Mouse (Mus musculus) ZHBTc4 (cell line): ENCODE data around the gene Epm2a.

Experiments used
- DNase-seq: peaks from one replicate; pipeline ENCODE4 v3.0.0-alpha.2; 2011; ENCODE audit warnings: low read depth, low spot score

Gene Epm2a

DNA sequence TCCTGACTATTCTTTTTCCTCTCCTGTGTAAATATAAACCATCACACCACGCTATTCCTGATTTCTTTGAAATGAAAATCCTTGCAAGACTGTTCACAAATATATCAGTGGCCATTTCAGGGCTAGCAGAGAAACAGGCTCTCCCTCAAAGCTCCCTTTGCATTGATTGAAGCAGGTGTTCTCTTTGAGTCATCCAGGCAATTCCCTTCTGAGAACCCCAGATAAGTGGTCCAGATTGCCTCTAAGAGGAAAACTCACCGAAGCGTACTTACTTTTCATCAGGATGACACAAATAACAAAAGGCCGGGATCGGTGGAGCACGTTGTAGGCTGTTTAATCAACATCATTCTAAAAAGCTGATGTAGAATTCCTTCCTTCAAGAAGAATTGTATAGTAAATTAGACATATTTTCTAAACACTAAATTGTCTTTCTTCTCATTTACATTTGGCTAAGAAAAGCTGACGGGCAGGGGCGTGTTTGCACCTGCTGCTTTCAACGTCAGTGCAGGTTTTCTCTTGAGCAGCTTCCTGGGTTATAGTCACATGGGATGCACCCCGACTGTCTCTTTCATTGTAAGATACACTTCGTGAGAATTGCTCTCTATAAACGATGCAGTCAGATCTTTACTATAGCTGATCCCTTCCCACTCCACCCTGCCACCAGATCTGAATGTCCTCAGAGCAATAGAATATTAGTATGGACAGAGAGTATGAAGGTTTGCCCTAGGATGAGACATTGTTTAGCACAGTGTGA, 86.0 kb downstream of the Epm2a start:
- DNase-seq = no peak

DNA sequence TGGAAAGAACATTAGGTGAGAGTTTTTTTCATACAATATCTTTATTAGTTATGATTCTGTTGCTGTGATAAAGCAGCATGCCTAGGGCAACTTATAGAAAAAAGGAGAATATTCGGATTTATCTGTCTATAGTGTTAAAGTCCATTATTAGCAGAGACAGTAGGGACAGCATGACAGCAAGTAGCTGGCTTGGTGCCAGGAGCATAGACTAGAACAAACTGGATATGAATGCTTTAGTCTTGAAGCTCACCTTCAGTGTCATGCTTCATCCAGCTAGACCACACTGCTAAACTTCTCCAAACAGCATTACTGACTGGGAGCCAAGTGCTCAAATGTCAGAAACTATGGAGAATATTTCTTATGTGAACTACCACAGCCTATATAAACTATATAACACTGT, 93.8 kb downstream of the Epm2a start:
- DNase-seq = no peak

DNA sequence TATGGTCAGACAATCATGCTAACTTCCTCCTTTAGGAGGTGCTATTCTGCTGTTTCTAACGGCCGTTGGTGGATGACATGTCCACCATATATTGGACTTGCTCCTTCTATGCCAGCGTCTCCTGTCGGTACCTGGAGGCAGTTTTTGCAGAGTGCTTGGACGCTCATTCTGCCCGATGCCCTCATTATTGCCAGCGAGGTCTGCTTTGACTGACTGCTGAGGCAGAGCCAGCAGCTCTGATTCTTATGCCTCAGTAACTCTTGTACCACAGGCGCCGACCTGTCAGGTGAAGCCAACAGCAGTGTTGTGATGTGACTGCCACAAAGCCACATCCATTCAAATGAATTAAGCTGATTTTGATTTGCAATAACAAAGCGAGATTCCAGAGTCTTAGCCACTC, 95.3 kb downstream of the Epm2a start:
- DNase-seq = no peak

DNA sequence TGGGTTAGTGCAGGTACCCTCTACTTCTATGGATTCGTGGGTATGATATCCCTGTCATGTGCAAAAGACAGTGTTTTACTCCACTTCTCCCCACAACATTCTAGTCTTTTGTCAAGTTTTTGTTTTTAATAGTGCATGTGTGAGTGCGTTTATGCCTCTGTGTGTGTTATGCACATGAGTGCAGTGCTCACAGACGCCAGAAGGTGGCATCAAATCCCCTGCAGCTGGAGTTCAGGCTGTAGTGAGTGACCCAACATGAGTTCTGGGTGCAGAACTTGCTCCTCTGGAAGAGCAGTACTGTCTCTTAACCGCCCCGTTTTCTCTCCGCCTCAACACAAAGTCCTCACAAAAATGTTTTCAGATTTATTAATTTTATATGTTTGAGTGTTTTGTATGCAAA, 96.1 kb downstream of the Epm2a start:
- peak; percentile 50 for DNase-seq

DNA sequence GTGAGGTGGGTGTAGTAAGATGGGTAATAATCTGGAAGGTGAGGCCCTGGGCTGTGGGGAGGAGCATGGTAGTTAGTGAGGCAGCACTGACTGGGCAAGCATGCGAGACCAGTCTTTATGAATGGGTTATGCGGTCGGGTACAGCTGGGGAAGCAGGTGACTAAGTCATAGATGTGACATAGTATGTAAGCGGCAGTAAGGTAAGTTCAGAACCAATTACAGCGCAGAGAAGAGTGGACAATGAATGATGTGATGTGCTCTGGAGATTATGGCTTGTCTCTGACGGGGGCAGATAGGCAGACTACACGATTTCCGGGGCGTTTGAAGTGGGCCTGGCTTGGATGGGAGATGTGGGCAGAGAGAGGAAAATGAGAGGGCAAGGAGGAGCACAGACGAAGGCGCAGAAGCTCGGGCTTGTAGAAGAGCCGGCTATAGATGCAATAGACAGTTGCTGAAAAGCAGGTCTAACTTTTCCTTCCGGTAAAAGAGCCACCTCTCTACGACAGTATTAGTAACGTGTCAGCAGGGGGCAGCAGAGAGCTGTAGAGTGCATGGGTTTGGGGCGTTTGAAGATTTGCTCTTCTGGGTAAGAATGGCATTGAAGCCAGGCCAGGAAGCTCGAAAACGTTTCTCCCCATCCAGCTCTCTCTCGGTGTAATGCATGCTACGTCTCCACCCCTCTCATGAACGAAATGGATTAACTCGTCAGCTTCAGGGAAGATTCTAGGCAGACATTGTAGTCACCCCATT, 106.5 kb downstream of the Epm2a start:
- peak; percentile 90 for DNase-seq

DNA sequence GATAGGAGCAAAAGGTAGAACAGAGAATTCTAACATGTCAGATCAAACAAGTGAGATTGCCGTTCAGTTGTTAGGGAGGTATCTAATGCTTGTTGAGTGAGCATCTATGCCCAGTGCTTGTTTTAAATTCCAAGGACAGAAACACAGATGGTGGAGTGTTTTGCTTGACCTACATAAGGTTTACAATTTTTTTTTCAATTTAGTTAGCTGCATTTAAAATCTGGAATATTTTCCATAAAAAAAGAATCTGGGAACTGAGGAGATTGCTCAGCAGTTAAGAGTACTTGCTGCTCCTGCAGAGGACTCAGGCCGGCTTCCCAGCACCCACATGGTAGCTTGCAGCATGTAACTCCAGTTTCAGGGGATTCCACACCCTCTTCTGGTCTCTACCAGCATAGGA, 109.3 kb downstream of the Epm2a start:
- no peak for DNase-seq

DNA sequence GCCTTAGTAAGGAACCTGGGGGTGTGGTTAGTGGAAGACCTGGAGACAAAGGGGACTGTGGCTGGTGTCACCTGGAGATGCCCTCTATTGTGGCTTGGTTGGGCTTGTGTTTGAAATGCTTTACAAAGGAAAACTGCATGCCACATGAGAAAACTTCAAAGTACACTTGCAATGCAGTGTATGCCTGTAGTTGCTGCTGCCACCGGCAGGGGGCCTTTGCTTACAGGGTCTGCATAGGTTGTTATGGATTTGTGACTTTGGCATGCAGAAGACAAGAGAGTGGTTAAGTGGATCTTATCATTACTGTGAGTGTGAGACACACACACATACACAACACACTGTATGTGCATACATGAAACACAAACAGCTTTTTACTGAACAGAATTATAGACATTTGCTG, 114.2 kb downstream of the Epm2a start:
- peak; percentile 67 for DNase-seq

DNA sequence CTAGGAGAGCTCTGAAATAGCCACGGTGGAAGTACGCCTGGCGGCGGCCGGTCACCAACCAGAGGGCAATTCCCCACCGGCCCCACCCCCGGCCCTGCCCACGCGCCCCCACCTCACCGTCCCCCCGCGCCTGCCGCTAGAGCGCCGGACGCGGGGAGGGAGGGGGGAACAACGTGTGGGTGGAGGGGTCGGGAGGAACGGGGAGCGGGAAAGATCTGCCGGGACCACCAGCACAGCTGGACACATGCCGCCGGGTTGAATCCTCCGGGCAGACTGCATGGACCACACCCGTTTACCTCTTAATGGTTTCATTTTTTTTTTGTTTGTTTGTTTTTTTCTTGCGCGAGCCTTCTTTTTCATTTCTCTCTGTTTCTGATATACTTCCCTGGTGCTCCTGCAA, 148.8 kb downstream of the Epm2a start:
- peak; percentile 96 for DNase-seq
